Mouse (Mus musculus) neural tube, embryonic 11.5 days (tissue): ENCODE data around the gene Fam19a5. TPM values are rescaled to one million over a fixed set of nuclear protein-coding genes. Genes with fewer than 3 reads are reported as not detected.

Experiments
- ATAC-seq: fragments of 200-750 bp; cut with Nextera tagmentation; 2 replicates; pipeline ENCODE4 v1.8.0; 2017; ENCODE audit warnings: moderate number of reproducible peaks, mild to moderate bottlenecking, moderate TSS enrichment, moderate library complexity; ENCODE audit not compliant: insufficient read depth, low FRiP score, low TSS enrichment
- DNase-seq: peaks from one replicate; pipeline ENCODE4 v3.0.0-alpha.2; 2015; ENCODE audit warnings: low spot score
- H3K27ac ChIP-seq: fragments of 300-500 bp; sonication (generic); 2 replicates; pipeline ENCODE4 v1.5.1; 2014; ENCODE audit warnings: low read depth, mild to moderate bottlenecking, low read length
- H3K27me3 ChIP-seq: fragments of 300-500 bp; sonication (generic); 2 replicates; pipeline ENCODE4 v1.6.1; 2014; ENCODE audit warnings: mild to moderate bottlenecking, low read length, mixed read lengths; ENCODE audit not compliant: control insufficient read depth, insufficient read depth
- H3K36me3 ChIP-seq: fragments of 300-500 bp; sonication (generic); 2 replicates; pipeline ENCODE4 v1.6.1; 2014; ENCODE audit warnings: mild to moderate bottlenecking, low read length, moderate library complexity, mixed read lengths; ENCODE audit not compliant: control insufficient read depth, insufficient read depth
- H3K4me1 ChIP-seq: fragments of 300-500 bp; sonication (generic); 2 replicates; pipeline ENCODE4 v1.6.1; 2014; ENCODE audit warnings: low read length, mixed read lengths; ENCODE audit not compliant: control insufficient read depth, insufficient read depth
- H3K4me2 ChIP-seq: fragments of 300-500 bp; sonication (generic); 2 replicates; pipeline ENCODE4 v1.6.1; 2014; ENCODE audit warnings: low read depth, mild to moderate bottlenecking, moderate library complexity
- H3K4me3 ChIP-seq: fragments of 300-500 bp; sonication (generic); 2 replicates; pipeline ENCODE4 v1.5.1; 2014; ENCODE audit warnings: low read depth, low read length
- H3K9ac ChIP-seq: fragments of 300-500 bp; sonication (generic); 2 replicates; pipeline ENCODE4 v1.6.1; 2014; ENCODE audit warnings: mild to moderate bottlenecking, low read length
- H3K9me3 ChIP-seq: fragments of 300-500 bp; sonication (generic); 2 replicates; pipeline ENCODE4 v1.6.1; 2016; ENCODE audit warnings: low read length; ENCODE audit not compliant: control insufficient read depth
- WGBS: fragments of 180-500 bp; shearing (Covaris S2); extraction: QIAGEN DNeasy Blood & Tissue Kit; methylation state at CpG from one replicate; pipeline ENCODE4 v1.1.7; 2014; 5-methylcytosine and 5-hydroxymethylcytosine counted together
- microRNA-seq: library from miRNA; unstranded; fragments of <30 nt; microRNA quantifications from one replicate; pipeline ENCODE4, GENCODE M21; 2016
- polyA plus RNA-seq: library from polyadenylated mRNA; unstranded; fragments of >200 nt; fragmentation: Nextera tagmentation; extraction: Ambion mirVana; gene quantifications from 2 replicates; pipeline ENCODE4 v1.2.1, GENCODE M21; 2014

The Fam19a5 gene
- polyA plus RNA-seq, 1 experiment from 2014 or later = 9.4 TPM

GRCm38 (mm10) chr15:87773955-87774354 is 229.9 kb downstream of the Fam19a5 start:
- no peaks in the 10 kb centered on the region for H3K9me3 ChIP-seq
- H3K4me2 ChIP-seq = no peak overlapping the region
- no peak overlapping the region for H3K4me3 ChIP-seq
- H3K4me1 ChIP-seq = no peaks in the 10 kb centered on the region
- WGBS = 62% methylated on average over 4 of the region's 4 CpGs
- ATAC-seq = no peak
- no peaks in the 10 kb centered on the region for H3K36me3 ChIP-seq
- DNase-seq = no peak
- H3K27me3 ChIP-seq = no peaks in the 10 kb centered on the region
- no peak overlapping the region for H3K27ac ChIP-seq
- H3K9ac ChIP-seq = no peak overlapping the region

GRCm38 (mm10) chr15:87783331-87783730 is 239.2 kb downstream of the Fam19a5 start:
- no peak for ATAC-seq
- WGBS = 84% methylated on average over 2 of the region's 2 CpGs
- Histone ChIP-seq H3K9me3 (no peaks in the 10 kb centered on the region), H3K9ac (no peak overlapping the region), H3K27ac (no peak overlapping the region), H3K36me3 (no peaks in the 10 kb centered on the region), H3K4me3 (no peak overlapping the region), H3K27me3 (no peaks in the 10 kb centered on the region), H3K4me1 (no peaks in the 10 kb centered on the region), H3K4me2 (no peak overlapping the region)
- DNase-seq = no peak

GRCm38 (mm10) chr15:87789671-87790070 is 245.6 kb downstream of the Fam19a5 start:
- WGBS = 78% methylated on average over 4 of the region's 4 CpGs

GRCm38 (mm10) chr15:87793661-87794060 is 249.6 kb downstream of the Fam19a5 start:
- WGBS = 87% methylated on average over 3 of the region's 3 CpGs
- no peak overlapping the region for H3K4me3 ChIP-seq
- no peak for ATAC-seq
- H3K27me3 ChIP-seq = no peaks in the 10 kb centered on the region
- H3K9ac ChIP-seq = no peak overlapping the region
- no peaks in the 10 kb centered on the region for H3K9me3 ChIP-seq
- H3K36me3 ChIP-seq = no peaks in the 10 kb centered on the region
- no peak overlapping the region for H3K4me2 ChIP-seq
- H3K27ac ChIP-seq = no peak overlapping the region
- no peaks in the 10 kb centered on the region for H3K4me1 ChIP-seq
- no peak for DNase-seq

More at GRCm38 (mm10) chr15:87789671-87790070, 245.6 kb downstream of the Fam19a5 start:
- Histone ChIP-seq H3K27me3 (no peaks in the 10 kb centered on the region), H3K27ac (no peak overlapping the region), H3K4me1 (no peaks in the 10 kb centered on the region), H3K9me3 (no peaks in the 10 kb centered on the region), H3K4me2 (no peak overlapping the region), H3K9ac (no peak overlapping the region), H3K4me3 (no peak overlapping the region), H3K36me3 (no peaks in the 10 kb centered on the region)
- ATAC-seq = no peak
- no peak for DNase-seq

GRCm38 (mm10) chr15:87796571-87796970 is 252.5 kb downstream of the Fam19a5 start:
- Histone ChIP-seq H3K9ac (no peak overlapping the region), H3K4me3 (no peak overlapping the region), H3K27me3 (no peaks in the 10 kb centered on the region), H3K4me2 (no peak overlapping the region), H3K9me3 (no peaks in the 10 kb centered on the region), H3K36me3 (no peaks in the 10 kb centered on the region), H3K4me1 (no peaks in the 10 kb centered on the region), H3K27ac (no peak overlapping the region)
- no peak for ATAC-seq
- 90% methylated on average over 3 of the region's 3 CpGs for WGBS
- no peak for DNase-seq

Small RNA genes lying within 50 kb of the gene (microRNA-seq; reads per million reads assigned to microRNA genes)
- not detected for gene Mir6393
